Mouse (Mus musculus) neural tube, embryonic 14.5 days (tissue): ENCODE results near the gene Krtap26-1. TPM values are rescaled to one million over a fixed set of nuclear protein-coding genes. Genes with fewer than 3 reads are reported as not detected.

Experiments used
- ATAC-seq: fragments of 200-750 bp; cut with Nextera tagmentation; 2 replicates; pipeline ENCODE4 v1.8.0; 2017; ENCODE audit warnings: low read depth, mild to moderate bottlenecking, moderate TSS enrichment, moderate library complexity
- H3K27ac ChIP-seq: fragments of 300-500 bp; sonication (generic); 2 replicates; pipeline ENCODE4 v1.5.1; 2014; ENCODE audit warnings: low read depth, mild to moderate bottlenecking, control low read depth, low read length, moderate library complexity, mixed read lengths
- H3K27me3 ChIP-seq: fragments of 300-500 bp; sonication (generic); 2 replicates; pipeline ENCODE4 v1.6.1; 2014; ENCODE audit warnings: low read length; ENCODE audit not compliant: control insufficient read depth, insufficient read depth
- H3K36me3 ChIP-seq: fragments of 300-500 bp; sonication (generic); 2 replicates; pipeline ENCODE4 v1.6.1; 2014; ENCODE audit warnings: low read length, mixed read lengths; ENCODE audit not compliant: control insufficient read depth, insufficient read depth
- H3K4me1 ChIP-seq: fragments of 300-500 bp; sonication (generic); 2 replicates; pipeline ENCODE4 v1.6.1; 2014; ENCODE audit warnings: low read length; ENCODE audit not compliant: control insufficient read depth, insufficient read depth
- H3K4me2 ChIP-seq: fragments of 300-500 bp; sonication (generic); 2 replicates; pipeline ENCODE4 v1.6.1; 2014; ENCODE audit warnings: mild to moderate bottlenecking, low read depth, low read length, control low read depth
- H3K4me3 ChIP-seq: fragments of 300-500 bp; sonication (generic); 2 replicates; pipeline ENCODE4 v1.5.1; 2014; ENCODE audit warnings: low read depth, low read length, control low read depth, mixed read lengths
- H3K9ac ChIP-seq: fragments of 300-500 bp; sonication (generic); replicated peaks from 2 replicates; pipeline ENCODE4 v1.6.1; 2014; ENCODE audit warnings: low read depth, mild to moderate bottlenecking, control low read depth, low read length, mixed read lengths
- H3K9me3 ChIP-seq: fragments of 300-500 bp; sonication (generic); 2 replicates; pipeline ENCODE4 v1.6.1; 2016; ENCODE audit warnings: low read length; ENCODE audit not compliant: control insufficient read depth
- WGBS: fragments of 180-500 bp; shearing (Covaris S2); extraction: QIAGEN DNeasy Blood & Tissue Kit; methylation state at CpG from one replicate; pipeline ENCODE4 v1.1.7; 2014; 5-methylcytosine and 5-hydroxymethylcytosine counted together
- polyA plus RNA-seq: library from polyadenylated mRNA; unstranded; fragments of >200 nt; fragmentation: Nextera tagmentation; extraction: Ambion mirVana; gene quantifications from 2 replicates; pipeline ENCODE4 v1.2.1, GENCODE M21; 2014

The Krtap26-1 gene
- polyA plus RNA-seq, 1 experiment from 2014 or later: not detected

DNA sequence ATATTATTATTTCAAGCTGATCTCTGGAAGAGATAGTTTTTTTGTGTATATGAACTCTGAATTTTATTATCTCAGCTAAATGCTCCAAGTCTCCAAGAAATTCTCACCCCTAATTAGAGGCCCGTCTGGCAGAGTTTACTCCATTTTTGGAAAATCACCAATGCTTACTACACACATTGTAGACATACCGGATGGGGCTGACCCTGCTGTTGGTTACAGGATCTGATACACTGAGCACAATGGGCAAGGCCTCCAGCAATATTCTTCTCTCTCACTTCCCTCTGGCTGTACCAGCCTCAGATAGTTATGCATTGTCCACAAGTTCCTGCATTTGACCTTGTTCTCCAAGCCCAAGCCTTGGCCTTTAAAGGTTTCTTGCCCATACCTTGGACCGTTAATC, 7.5 kb downstream of the Krtap26-1 start:
- Histone ChIP-seq H3K9me3 (no peaks in the 10 kb centered on the region), H3K36me3 (no peaks in the 10 kb centered on the region), H3K4me2 (no peak overlapping the region), H3K9ac (no peak overlapping the region), H3K4me1 (no peaks in the 10 kb centered on the region), H3K4me3 (no peak overlapping the region), H3K27me3 (no peaks in the 10 kb centered on the region), H3K27ac (no peak overlapping the region)
- WGBS: 91% methylated on average over 3 of the region's 3 CpGs
- ATAC-seq: no peak

DNA sequence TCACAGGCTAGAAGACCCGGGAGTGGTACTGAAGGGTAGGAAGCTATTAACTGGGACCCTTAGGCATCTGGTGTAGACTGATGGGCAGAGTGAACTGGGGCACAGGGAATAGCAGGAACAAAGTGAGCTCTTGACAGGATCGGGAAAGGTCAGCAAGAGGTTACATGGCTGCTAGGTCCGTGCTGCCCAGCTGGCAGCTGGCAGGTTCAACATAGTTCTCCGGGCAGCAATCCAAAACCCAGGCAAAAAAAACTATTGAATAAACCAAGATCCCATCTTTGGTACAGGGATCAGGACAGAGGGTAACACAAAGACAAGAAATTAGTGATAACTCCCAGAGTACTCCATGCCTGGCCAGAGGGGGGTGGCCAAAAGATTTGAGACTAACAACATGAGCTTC, 12.5 kb downstream of the Krtap26-1 start:
- Histone ChIP-seq H3K9ac (no peak overlapping the region), H3K27me3 (no peaks in the 10 kb centered on the region), H3K4me2 (no peak overlapping the region), H3K4me3 (no peak overlapping the region), H3K9me3 (no peaks in the 10 kb centered on the region), H3K4me1 (no peaks in the 10 kb centered on the region), H3K27ac (no peak overlapping the region), H3K36me3 (no peaks in the 10 kb centered on the region)
- 39% methylated on average over 4 of the region's 4 CpGs for WGBS
- peak; percentile 11; the same call in 1 of the 2 replicates for ATAC-seq

DNA sequence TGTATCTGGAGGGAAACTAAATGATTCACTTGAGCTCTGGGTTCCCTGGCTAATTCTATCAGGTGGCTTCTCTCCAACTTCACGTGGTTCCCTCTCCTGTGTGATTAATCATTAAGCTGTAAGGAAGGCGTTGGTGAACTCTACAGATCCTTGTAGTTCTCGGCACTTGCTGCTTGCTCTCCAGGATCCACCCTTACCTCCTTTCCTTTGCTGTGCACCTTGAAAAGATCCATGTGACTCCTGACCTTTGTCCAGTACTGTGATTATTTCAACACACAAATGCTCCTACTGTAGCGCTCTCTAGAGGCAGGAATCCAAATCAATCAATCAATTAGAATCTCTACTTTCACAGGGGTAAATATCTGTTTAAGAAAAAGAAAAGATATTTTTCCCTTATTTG, 16.1 kb downstream of the Krtap26-1 start:
- Histone ChIP-seq H3K36me3 (no peaks in the 10 kb centered on the region), H3K4me3 (no peak overlapping the region), H3K27ac (no peak overlapping the region), H3K9ac (no peak overlapping the region), H3K4me2 (no peak overlapping the region), H3K27me3 (no peaks in the 10 kb centered on the region), H3K4me1 (no peaks in the 10 kb centered on the region), H3K9me3 (no peaks in the 10 kb centered on the region)
- no peak for ATAC-seq
- 74% methylated on average over 4 of the region's 4 CpGs for WGBS

DNA sequence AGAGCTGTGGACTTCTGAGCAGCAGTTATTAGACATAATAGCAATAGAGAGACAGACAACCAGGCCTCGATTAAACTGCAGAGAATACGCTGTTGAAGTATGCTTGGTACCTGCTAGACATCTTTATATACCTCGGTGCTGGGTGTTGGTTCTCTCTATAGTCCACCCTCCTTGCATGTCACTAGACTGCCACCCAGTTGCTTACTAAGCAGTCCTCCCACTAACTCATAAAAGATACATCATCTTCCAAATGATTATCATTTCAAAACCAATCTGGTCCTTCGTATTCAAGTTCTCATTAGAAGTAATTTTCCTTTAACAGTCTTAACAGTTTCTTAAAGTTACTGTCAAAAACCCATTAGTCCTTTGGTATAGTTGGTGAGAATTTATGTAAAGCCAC, 20.0 kb downstream of the Krtap26-1 start, which contains the start of gene 2310079G19Rik:
2310079G19Rik (minus strand) TSS at position 101 of the 400 bp plus-strand sequence.
- H3K4me1 ChIP-seq: no peaks in the 10 kb centered on the region
- no peak within 1 kb of the TSS for H3K4me2 ChIP-seq
- no peaks in the 10 kb centered on the region for H3K27me3 ChIP-seq
- no peak within 1 kb of the TSS for H3K9ac ChIP-seq
- H3K9me3 ChIP-seq: no peaks in the 10 kb centered on the region
- H3K27ac ChIP-seq: no peak within 1 kb of the TSS
- no peak within 1 kb of the TSS for H3K4me3 ChIP-seq
- 93% methylated on average over 4 of the region's 4 CpGs for WGBS
- H3K36me3 ChIP-seq: no peaks in the 10 kb centered on the region
- no peak for ATAC-seq

DNA sequence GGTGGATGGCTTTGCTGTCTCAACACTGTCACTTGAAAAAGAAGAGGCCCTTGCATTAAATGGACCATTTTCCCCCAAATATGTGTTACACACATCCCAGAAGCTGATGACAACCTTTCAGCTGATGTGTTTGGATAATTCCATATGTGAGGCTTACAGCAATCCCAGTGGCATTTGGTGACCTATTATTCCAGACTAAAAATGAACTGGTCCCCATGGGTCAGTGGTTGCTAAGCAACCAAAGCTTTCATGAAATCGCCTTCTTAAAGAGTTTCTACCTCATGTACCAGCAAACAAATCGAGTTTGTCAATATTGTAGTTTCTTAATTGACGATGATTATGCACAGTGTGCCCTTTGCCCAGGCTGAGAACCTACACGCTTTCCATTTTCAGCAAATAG, 34.9 kb downstream of the Krtap26-1 start:
- Histone ChIP-seq H3K4me1 (no peaks in the 10 kb centered on the region), H3K36me3 (no peaks in the 10 kb centered on the region), H3K9ac (no peak overlapping the region), H3K4me3 (no peak overlapping the region), H3K4me2 (no peak overlapping the region), H3K27me3 (no peaks in the 10 kb centered on the region), H3K9me3 (no peaks in the 10 kb centered on the region), H3K27ac (no peak overlapping the region)
- no peak for ATAC-seq
- 72% methylated on average over 4 of the region's 4 CpGs for WGBS

DNA sequence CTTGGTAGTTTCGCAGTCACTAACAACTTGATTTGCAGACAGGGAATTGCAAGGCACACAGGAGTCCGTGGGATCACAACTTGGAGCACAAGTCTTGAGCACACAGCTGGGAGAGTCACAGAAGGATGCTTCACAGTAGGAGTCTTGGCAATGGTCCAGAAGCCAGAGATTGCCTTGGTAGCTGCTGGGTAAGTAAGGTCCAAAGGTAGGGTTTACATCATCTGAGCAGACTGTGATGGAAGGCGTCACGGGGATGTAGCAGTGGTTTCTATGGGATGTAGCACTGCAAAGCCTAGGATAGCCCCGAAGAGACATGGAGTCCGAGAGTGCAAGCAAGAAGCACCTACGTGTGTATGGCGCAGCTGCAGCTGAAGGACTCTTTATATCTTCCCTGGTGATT, 35.7 kb downstream of the Krtap26-1 start, which contains the start of gene Krtap24-1:
Krtap24-1 (minus strand) TSS at position 358 of the 400 bp plus-strand sequence.
- Histone ChIP-seq H3K36me3 (no peaks in the 10 kb centered on the region), H3K27me3 (no peaks in the 10 kb centered on the region), H3K9ac (no peak within 1 kb of the TSS), H3K27ac (no peak within 1 kb of the TSS), H3K4me2 (no peak within 1 kb of the TSS), H3K9me3 (no peaks in the 10 kb centered on the region), H3K4me1 (no peaks in the 10 kb centered on the region), H3K4me3 (no peak within 1 kb of the TSS)
- no peak for ATAC-seq
- WGBS: 87% methylated on average over 8 of the region's 8 CpGs

DNA sequence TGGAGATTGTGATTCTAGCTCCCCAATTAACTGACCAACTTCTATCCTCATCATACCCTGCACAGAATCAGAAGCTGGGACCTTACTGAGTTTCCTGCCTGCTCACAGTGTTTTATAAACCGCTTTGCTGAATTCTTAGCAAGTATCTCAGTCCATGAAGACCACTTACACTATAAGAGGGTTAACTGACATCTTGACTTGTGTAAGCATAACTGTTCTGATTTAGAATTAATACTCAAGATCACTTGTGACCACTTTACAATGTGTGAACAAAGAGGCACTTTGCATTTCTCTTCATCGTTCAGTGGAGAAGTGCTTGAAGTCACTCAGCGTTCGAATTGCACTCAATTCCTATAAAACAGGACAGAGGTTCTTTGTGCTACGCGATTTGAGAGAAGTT, 43.0 kb downstream of the Krtap26-1 start:
- Histone ChIP-seq H3K4me3 (no peak overlapping the region), H3K4me1 (no peaks in the 10 kb centered on the region), H3K27ac (no peak overlapping the region), H3K27me3 (no peaks in the 10 kb centered on the region), H3K36me3 (no peaks in the 10 kb centered on the region), H3K9ac (no peak overlapping the region), H3K4me2 (no peak overlapping the region), H3K9me3 (no peaks in the 10 kb centered on the region)
- no peak for ATAC-seq
- WGBS: 78% methylated on average over 6 of the region's 6 CpGs

DNA sequence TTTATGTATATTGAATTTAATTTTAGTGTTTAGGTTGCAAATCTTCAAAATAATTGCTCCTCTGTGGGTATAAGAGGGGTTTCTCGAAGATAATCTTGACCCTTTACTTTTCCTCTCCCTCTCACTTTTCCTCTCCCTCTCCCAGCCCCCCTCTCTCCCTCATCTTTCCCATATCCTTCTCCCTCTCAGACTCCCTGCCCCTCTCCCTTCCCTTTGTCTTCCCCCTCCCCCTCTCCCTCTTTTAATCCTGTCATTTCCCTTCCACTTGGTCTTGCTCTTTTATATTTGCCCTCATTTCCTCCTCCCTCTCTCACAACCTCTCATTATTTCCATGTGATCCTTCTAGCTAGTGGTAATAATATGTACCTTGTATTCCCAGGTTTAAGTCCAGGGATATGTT, 45.1 kb downstream of the Krtap26-1 start:
- H3K27me3 ChIP-seq: no peaks in the 10 kb centered on the region
- no peaks in the 10 kb centered on the region for H3K9me3 ChIP-seq
- H3K4me1 ChIP-seq: no peaks in the 10 kb centered on the region
- no peak overlapping the region for H3K27ac ChIP-seq
- H3K36me3 ChIP-seq: no peaks in the 10 kb centered on the region
- no peak overlapping the region for H3K4me2 ChIP-seq
- ATAC-seq: no peak
- no peak overlapping the region for H3K9ac ChIP-seq
- H3K4me3 ChIP-seq: no peak overlapping the region
- WGBS: 50% methylated on average over 1 of the region's 1 CpGs

DNA sequence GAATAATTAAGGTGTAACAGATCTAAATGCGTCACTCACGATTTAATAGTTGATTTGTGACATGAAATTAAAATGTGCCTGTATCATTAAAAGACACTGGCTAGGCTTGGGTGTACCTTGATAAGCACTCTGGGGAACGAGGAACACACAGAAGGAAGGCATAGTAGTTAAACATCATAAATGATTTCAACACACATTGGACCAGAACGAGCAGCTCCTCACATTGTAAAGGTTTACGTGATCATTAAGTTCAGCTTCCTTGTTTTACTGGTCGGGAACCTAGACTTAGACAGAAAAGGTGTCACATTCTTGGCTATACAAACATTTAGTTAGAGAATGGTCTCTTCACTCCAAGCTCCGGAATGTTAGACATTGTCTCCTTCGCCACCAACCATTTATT, 47.3 kb downstream of the Krtap26-1 start:
- no peak; the same call in 1 of the 2 replicates for ATAC-seq
- H3K4me2 ChIP-seq: peak overlapping the region; percentile 20; the same call in 1 of the 2 replicates
- no peak overlapping the region for H3K4me3 ChIP-seq
- no peak overlapping the region for H3K9ac ChIP-seq
- H3K4me1 ChIP-seq: no peaks in the 10 kb centered on the region
- no peaks in the 10 kb centered on the region for H3K9me3 ChIP-seq
- 44% methylated on average over 8 of the region's 8 CpGs for WGBS
- no peak overlapping the region for H3K27ac ChIP-seq
- H3K36me3 ChIP-seq: no peaks in the 10 kb centered on the region
- H3K27me3 ChIP-seq: no peaks in the 10 kb centered on the region
